Mouse (Mus musculus) spleen, adult 2 months (tissue): ENCODE data around the gene Uqcr10. TPM values are rescaled to one million over a fixed set of nuclear protein-coding genes. Genes with fewer than 3 reads are reported as not detected.

Experiments used
- DNase-seq, 2 experiments: peaks; one replicate each; pipeline versions ENCODE4 v3.0.0 to v3.0.0-alpha.2; 2012 to 2021; ENCODE audit warnings: low spot score in 2 of 2, low read depth in 1 of 2
- H3K27ac ChIP-seq: fragments of 200-500 bp; 2 replicates; pipeline ENCODE4 v1.5.1; 2012; ENCODE audit warnings: low read length, inconsistent platforms; ENCODE audit not compliant: insufficient read depth
- H3K27me3 ChIP-seq: fragments of 200-500 bp; 2 replicates; pipeline ENCODE4 v1.6.1; 2012; ENCODE audit warnings: mild to moderate bottlenecking, moderate library complexity, low read length, inconsistent platforms; ENCODE audit not compliant: control insufficient read depth, insufficient read depth
- H3K36me3 ChIP-seq: fragments of 200-500 bp; 2 replicates; pipeline ENCODE4 v1.6.1; 2012; ENCODE audit warnings: mild to moderate bottlenecking, low read length, inconsistent platforms; ENCODE audit not compliant: control insufficient read depth, insufficient read depth
- H3K4me1 ChIP-seq: fragments of 200-500 bp; 2 replicates; pipeline ENCODE4 v1.6.1; 2011; ENCODE audit warnings: inconsistent platforms; ENCODE audit not compliant: control insufficient read depth, insufficient read depth, insufficient read length
- H3K4me3 ChIP-seq: fragments of 200-500 bp; 2 replicates; pipeline ENCODE4 v1.5.1; 2011; ENCODE audit warnings: mild to moderate bottlenecking, inconsistent platforms; ENCODE audit not compliant: insufficient read depth, insufficient read length; ENCODE audit errors: extremely low read depth
- CTCF ChIP-seq: fragments of 200-500 bp; IDR thresholded peaks from 2 replicates; pipeline ENCODE4 v1.5.1; 2011; ENCODE audit warnings: mild to moderate bottlenecking, inconsistent platforms; ENCODE audit not compliant: insufficient read depth, insufficient read length, insufficient replicate concordance; ENCODE audit errors: extremely low read depth
- POLR2A ChIP-seq: fragments of 200-500 bp; IDR thresholded peaks from 2 replicates; pipeline ENCODE4 v1.6.1; 2011; ENCODE audit warnings: low read depth, low read length, inconsistent platforms
- WGBS: fragments of 180-500 bp; shearing (Covaris S2); methylation state at CpG from one replicate; pipeline ENCODE4 v1.1.7; 2018; 5-methylcytosine and 5-hydroxymethylcytosine counted together
- polyA plus RNA-seq: library from polyadenylated mRNA; depleted of rRNA; stranded (reverse); fragments of >200 nt; gene quantifications from 2 replicates; pipeline ENCODE4 v1.2.3, GENCODE M21; 2012; rRNA removed

The Uqcr10 gene
- 160 and 307 TPM in 2 replicates for polyA plus RNA-seq

DNA sequence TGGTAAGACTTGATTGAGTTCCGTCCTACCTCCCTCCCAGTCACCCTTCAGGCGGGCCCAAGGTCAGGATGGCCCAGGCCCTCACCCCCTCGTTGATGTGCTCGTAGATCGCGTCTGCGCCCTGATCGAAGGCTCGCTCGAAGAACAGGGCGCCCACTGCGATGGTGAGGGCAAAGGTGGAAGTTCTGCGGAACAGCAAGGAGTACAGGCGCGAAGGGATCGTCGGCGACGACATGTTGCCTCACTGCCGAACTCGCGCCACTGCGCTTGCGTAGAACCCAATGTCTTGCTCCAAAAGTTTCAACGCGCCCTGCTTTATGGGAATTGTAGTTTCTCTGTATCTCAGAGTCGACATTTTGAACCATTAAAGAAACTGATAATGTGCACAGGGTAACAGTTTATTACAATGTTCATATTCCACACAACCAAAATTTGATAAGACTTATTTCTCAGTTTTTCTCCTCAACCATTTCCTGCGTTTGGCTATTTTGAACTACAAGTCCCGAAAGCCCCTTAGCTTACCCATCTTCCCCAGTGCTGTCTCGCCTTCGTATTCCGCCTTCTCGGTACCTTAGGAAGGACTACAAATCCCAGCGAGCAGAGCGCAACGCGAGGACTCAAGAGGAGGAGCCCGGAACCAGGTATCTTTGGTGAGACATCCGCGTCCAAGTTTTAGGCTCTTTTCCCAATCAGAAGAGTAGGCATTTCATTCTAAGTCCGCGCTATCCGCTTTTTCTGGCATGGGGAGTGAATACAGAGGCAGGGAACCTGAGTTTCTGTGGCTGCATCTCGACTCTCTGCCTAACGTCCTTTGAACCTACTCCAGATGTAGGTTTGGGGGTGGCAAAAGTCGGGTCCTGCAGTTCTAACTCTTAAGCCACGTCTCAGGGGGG lies at the start of gene Uqcr10, which contains the start of gene Zmat5:
Gene Uqcr10 (minus strand): TSS at position 271 of the 893 bp plus-strand sequence.
Gene Zmat5 (plus strand): TSS at position 607 of the 893 bp plus-strand sequence.
- Histone ChIP-seq H3K4me3 (peak within 1 kb of the TSS; percentile 96), H3K27ac (peak within 1 kb of the TSS; percentile 78), H3K4me1 (peaks cover 5% of the 10 kb centered on the region; the same call in 1 of the 2 replicates), H3K36me3 (peaks cover 9% of the 10 kb centered on the region), H3K27me3 (no peaks in the 10 kb centered on the region)
- under 1% methylated on average over 47 of the region's 47 CpGs for WGBS
- peak; percentile 89 to 92 for DNase-seq
- TF ChIP-seq POLR2A: peak; percentile 97
- no peak for TF ChIP-seq CTCF

DNA sequence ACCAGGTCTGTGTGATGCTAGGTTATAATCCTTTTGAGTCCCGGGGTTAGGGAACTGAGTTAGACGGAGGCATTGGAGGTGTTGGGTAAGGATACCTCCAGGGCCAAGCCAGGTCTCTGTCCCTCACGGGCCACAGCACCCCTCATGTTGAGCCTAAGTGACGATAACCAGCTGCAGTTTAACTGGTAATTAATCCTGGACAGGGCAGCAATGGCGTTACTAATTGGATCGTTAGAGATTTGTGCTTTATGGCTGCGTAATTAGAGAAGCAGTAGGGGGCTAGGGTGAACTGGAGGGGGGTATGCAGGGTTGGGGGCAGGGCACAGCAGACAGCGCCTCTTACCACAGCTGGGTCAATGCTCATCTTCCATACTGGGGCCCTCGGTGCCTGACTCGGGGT lies 48.7 kb upstream of the Uqcr10 start:
- 47% methylated on average over 10 of the region's 10 CpGs for WGBS
- Histone ChIP-seq H3K36me3 (no peaks in the 10 kb centered on the region), H3K4me1 (no peaks in the 10 kb centered on the region), H3K27ac (no peak overlapping the region), H3K4me3 (no peak overlapping the region), H3K27me3 (peaks cover 6% of the 10 kb centered on the region; the same call in 1 of the 2 replicates)
- no peak for TF ChIP-seq POLR2A
- no peak for TF ChIP-seq CTCF
- DNase-seq: no peak

DNA sequence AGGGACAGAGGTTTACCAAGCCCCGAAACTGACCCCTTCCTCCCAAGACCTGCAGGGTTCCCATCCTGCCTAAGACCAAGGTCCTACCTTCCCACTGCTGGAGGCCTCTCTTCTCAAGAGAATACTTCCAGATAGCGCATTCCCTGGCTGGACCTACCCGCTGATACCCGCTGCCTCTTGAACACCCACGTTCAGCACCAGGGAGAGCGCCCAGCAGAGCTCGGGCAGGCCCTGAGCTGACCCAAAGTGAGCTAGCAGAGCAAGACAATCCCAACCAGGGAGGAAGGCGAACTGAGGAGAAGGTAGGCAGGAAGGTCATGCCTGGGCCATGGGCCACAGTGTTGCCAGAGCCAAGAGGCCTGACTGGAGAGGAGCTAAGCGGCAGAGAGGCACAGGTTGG lies 46.1 kb upstream of the Uqcr10 start:
- WGBS: 10% methylated on average over 9 of the region's 9 CpGs
- no peaks in the 10 kb centered on the region for H3K36me3 ChIP-seq

DNA sequence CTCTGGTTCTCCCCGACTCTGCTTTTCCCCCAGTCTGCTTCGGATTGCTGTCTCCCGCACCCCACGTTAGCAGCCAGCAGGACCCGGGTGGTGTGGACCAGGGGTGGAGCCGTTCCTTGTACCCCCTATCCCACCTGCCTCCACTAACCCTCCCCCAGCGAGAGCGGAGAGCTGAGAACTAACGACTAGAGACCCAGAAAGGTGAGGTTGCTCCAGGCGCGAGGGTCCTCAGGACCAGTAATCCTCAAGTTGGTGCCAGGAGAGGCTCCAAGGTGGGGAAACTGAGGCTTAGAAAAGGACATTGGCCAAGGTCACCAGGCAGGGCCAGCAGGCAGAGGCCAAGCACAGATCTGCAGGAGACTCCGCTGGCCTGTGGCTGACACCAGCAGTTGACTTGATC lies 43.1 kb upstream of the Uqcr10 start:
- Histone ChIP-seq H3K27ac (no peak overlapping the region), H3K4me3 (no peak overlapping the region), H3K27me3 (peaks cover 29% of the 10 kb centered on the region), H3K36me3 (no peaks in the 10 kb centered on the region), H3K4me1 (peaks cover 4% of the 10 kb centered on the region; the same call in 1 of the 2 replicates)
- no peak for TF ChIP-seq CTCF
- no peak for TF ChIP-seq POLR2A
- WGBS: 9% methylated on average over 12 of the region's 12 CpGs
- DNase-seq: no peak

More for the DNA sequence above, 46.1 kb upstream of the Uqcr10 start:
- Histone ChIP-seq H3K4me1 (peaks cover 4% of the 10 kb centered on the region; the same call in 1 of the 2 replicates), H3K4me3 (no peak overlapping the region), H3K27ac (no peak overlapping the region), H3K27me3 (peaks cover 25% of the 10 kb centered on the region)
- DNase-seq: peak in 1 of 2 experiments; percentile 14
- TF ChIP-seq POLR2A: no peak
- TF ChIP-seq CTCF: no peak

DNA sequence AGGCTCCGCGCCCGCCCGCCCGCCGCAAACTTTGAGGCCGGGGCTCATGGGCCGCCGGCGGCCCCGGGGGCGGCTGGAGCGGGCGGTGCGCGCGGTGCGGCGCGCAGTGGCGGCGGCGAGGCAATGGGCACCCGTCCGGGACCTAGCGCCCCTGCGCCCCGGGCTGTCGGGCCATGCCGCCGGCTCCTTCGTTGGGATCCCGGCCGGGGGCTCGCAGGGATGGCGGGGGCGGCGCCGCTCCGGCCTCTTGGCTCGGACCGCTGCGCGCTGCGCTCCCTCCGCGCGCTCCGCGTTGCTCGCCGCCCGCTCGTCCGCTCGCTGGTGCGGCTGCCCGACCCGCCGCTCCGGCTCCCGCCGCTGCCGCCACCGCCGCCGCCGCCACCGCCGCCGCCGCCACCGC lies 42.6 kb upstream of the Uqcr10 start, which contains the start of gene Cabp7:
Gene Cabp7 (minus strand): TSS at position 46 of the 400 bp plus-strand sequence.
- H3K27me3 ChIP-seq: peaks cover 29% of the 10 kb centered on the region
- no peaks in the 10 kb centered on the region for H3K36me3 ChIP-seq
- no peak within 1 kb of the TSS for H3K27ac ChIP-seq
- DNase-seq: no peak
- TF ChIP-seq CTCF: no peak
- TF ChIP-seq POLR2A: no peak
- H3K4me3 ChIP-seq: no peak within 1 kb of the TSS; the same call in 1 of the 2 replicates
- peaks cover 4% of the 10 kb centered on the region; the same call in 1 of the 2 replicates for H3K4me1 ChIP-seq
- WGBS: 4% methylated on average over 18 of the region's 73 CpGs

DNA sequence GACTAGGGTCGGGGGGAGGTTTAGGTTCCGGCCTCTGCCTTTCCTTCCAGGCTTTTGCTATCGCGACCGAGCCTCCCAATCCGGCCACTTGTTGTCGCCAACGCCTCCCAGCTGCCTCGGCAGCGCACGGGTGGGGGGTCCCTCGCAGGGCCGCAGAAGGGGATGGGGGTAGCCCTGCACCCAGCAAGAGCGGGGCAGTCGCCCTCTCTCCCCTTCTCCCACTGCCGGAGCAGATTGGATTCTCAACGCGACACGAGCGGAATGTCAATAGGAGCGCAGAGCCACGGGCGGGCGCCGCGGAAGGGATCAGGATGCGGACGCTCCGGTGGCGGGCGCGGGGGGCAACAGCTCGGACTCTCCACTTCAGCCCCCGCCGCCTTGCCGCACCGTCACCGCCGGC lies 41.8 kb upstream of the Uqcr10 start:
- no peak overlapping the region for H3K27ac ChIP-seq
- peaks cover 4% of the 10 kb centered on the region; the same call in 1 of the 2 replicates for H3K4me1 ChIP-seq
- WGBS: 8% methylated on average over 36 of the region's 39 CpGs
- DNase-seq: no peak
- H3K36me3 ChIP-seq: no peaks in the 10 kb centered on the region
- H3K4me3 ChIP-seq: no peak overlapping the region
- TF ChIP-seq POLR2A (no peak), CTCF (no peak)
- peaks cover 29% of the 10 kb centered on the region for H3K27me3 ChIP-seq

DNA sequence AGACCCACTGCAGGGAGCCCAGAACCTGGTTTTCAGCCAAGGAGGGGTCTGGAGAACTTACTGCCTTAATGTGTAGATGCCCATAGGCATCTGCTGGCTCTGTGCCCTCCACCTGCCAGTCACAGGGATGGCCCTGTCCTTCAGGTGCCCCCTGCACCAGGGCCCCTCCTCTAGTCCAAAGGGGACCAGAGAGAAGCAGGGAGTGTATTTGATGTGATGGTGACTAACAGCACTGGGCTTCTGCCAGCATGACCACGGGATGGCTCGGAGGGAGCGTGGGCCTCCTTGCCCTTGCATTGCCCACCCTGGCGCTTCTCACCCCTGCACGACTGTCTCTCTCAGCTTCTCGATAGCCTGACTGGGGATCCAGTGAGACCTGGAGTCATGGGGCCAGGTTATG lies 40.5 kb upstream of the Uqcr10 start:
- TF ChIP-seq POLR2A (no peak), CTCF (no peak)
- H3K27me3 ChIP-seq: peaks cover 24% of the 10 kb centered on the region

More for the DNA sequence above, 40.5 kb upstream of the Uqcr10 start:
- DNase-seq: no peak
- no peak overlapping the region for H3K4me3 ChIP-seq
- H3K36me3 ChIP-seq: no peaks in the 10 kb centered on the region
- no peak overlapping the region for H3K27ac ChIP-seq
- peaks cover 4% of the 10 kb centered on the region; the same call in 1 of the 2 replicates for H3K4me1 ChIP-seq
- 57% methylated on average over 6 of the region's 6 CpGs for WGBS
